Mouse (Mus musculus): ENCODE measurements at regions not wholly inside any gene's neighbourhood (a gene's known extent, or its start where the extent isn't known, plus 50 kb on each side); places are given as distances from the start of the nearest gene placed in this dataset.

- no peak for DNase-seq (ENCODE audit: low spot score)
These were observed 176.4 kb downstream of the Foxo1 start for GRCm38 (mm10) chr3:52444420-52445119.

- DNase-seq (ENCODE audit: low spot score), result peak; percentile 49
These were observed 175.7 kb downstream of the Foxo1 start for GRCm38 (mm10) chr3:52443856-52444255.

GRCm38 (mm10) chr3:52429014-52429589 lies 161.0 kb downstream of the Foxo1 start:
- DNase-seq (ENCODE audit: low spot score), result no peak

- no peak for DNase-seq (ENCODE audit: low spot score)
These were observed 154.7 kb downstream of the Foxo1 start for GRCm38 (mm10) chr3:52422826-52423225.

- no peak for DNase-seq (ENCODE audit: low spot score)
These were observed 148.1 kb downstream of the Foxo1 start for GRCm38 (mm10) chr3:52416261-52416660.

GRCm38 (mm10) chr3:52415361-52415760 lies 147.2 kb downstream of the Foxo1 start:
- no peak for DNase-seq (ENCODE audit: low spot score)

- DNase-seq (ENCODE audit: low spot score), result no peak
These were observed 145.9 kb downstream of the Foxo1 start for GRCm38 (mm10) chr3:52414017-52414416.

- no peak for DNase-seq (ENCODE audit: low spot score)
These were observed 145.1 kb downstream of the Foxo1 start for GRCm38 (mm10) chr3:52413187-52413746.

- no peak for DNase-seq (ENCODE audit: low spot score)
These were observed 143.2 kb downstream of the Foxo1 start for GRCm38 (mm10) chr3:52411356-52411755.

- no peak for DNase-seq (ENCODE audit: low spot score)
These were observed 141.3 kb downstream of the Foxo1 start for GRCm38 (mm10) chr3:52409465-52409864.

- no peak for DNase-seq (ENCODE audit: low spot score)
These were observed 138.7 kb downstream of the Foxo1 start for GRCm38 (mm10) chr3:52406778-52407318.

GRCm38 (mm10) chr3:52404636-52405035 lies 136.5 kb downstream of the Foxo1 start:
- DNase-seq (ENCODE audit: low spot score), result no peak

- no peak for DNase-seq (ENCODE audit: low spot score)
These were observed 134.9 kb downstream of the Foxo1 start for GRCm38 (mm10) chr3:52403032-52403431.
